Mouse (Mus musculus): ENCODE data around the gene Itga4. TPM values are rescaled to one million over a fixed set of nuclear protein-coding genes. Genes with fewer than 3 reads are reported as not detected.

Gene Itga4
- total RNA-seq, 2 experiments from 2014 or later: 3.2 to 4.2 TPM

DNA sequence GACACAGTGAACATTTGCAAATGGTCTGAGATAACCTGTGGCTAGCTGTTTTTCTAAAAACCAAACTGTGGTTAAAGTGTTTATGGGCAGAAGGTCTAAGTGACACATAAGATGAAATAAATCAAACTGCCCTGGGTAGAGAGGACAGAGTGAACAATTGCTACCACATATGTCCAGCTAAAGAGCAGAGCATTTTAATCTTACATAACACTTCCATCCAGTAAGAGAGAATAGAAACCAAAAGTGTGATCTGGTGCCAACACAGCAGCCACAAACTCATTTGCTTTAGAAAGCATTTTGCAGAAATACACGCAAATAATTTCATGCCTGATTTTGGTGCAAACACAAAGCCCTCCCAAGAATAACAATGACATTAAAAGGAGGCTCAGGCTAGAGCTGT, 83.8 kb downstream of the Itga4 start:
- no peak for DNase-seq
- intact Hi-C loops (cut with DNase I): no loop called here

DNA sequence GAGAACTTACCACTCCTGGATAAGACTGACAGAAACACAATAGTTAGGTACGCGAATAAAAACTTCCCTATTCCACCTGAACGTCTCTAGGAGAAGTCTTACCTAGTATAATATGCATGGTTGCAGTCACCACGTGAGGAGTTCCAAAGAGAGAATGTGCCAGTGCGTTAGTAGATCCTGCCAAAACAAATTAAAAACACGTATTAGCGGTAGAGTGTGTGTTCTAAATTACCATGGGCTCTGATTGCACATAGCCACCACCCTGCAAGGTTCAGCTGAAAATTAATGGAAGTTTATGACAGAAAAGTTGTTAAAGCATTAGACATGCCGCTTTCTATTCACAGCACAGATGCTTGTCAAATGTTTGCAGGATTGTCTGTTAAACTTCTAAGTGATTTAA, 87.9 kb downstream of the Itga4 start:
- intact Hi-C loops (cut with DNase I): no loop called here
- no peak for DNase-seq

DNA sequence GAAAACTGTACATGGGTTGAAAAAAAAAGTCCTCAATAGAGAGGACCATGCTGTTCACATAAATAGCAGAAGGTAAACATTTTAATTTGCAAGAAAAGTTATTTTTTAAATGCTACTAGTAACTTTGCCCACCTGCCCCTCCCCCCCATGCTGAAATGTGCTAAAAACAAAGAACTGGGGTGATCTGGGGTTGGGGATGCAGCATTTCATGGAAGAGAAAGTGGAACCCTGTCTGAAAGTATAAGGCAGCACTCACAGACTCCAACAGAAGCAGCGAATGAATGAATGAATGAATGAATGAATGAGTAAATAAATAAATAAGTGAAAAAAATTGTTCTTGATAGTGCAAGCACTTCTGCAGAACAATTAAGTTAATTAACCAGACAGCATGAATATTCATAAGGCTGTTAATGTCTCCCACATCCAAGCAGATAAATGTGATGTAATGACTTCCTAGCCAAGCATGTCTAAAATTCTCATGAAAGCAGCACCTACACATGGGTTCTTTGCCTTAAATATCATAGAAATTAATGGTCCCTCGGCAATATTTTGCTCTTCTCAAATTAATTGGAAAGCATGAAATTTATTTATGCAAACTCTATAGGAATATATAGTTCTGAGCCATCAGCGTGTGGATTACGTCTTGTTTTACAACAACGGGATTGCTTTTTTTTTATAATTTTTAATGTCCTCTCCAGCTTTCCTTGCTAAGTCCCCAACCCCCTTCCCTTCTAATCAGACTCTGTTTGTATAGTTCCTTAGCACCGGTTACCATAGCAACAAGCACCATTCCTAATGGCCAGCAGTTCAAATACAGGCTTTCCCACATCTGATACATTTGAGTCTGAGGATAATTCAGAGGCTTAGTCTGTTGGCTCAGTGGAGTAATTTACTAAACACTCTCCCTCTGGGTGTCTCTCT, 96.2 kb downstream of the Itga4 start:
- intact Hi-C loops (cut with DNase I): no loop called here
- DNase-seq: no peak

DNA sequence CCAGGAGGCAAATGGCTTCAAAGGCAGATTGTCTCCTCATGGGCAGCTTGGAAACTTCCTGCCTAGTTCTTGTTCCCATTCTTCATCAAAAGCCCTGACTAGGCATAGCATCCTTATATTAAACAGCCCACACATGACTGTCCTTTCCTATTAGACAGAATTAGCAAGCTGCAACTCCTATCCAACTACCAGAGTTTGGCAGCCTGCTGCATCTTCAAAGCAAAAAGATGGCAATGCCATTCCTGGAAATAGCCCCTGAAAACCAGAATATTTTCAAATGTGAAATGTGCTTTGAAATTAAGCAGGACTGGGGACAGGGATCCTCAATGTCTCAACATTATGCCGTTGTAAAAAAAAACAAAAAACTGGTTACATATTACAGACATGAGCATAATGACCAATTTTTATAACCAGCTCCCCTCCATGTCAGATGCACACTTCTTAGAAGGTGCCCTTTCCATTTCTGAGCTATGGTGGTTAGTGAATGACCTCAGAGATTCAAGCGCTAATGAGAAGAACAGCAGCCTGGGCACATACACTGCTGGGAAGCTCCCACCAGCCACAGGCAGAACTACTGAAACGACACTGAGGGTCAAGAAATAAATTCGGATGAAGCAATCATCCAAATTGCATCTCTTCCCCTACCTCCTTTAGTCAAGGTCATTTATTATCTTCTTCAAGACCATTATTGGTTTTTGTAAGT, 97.0 kb downstream of the Itga4 start:
- DNase-seq: no peak
- intact Hi-C loops (cut with DNase I): no loop called here

DNA sequence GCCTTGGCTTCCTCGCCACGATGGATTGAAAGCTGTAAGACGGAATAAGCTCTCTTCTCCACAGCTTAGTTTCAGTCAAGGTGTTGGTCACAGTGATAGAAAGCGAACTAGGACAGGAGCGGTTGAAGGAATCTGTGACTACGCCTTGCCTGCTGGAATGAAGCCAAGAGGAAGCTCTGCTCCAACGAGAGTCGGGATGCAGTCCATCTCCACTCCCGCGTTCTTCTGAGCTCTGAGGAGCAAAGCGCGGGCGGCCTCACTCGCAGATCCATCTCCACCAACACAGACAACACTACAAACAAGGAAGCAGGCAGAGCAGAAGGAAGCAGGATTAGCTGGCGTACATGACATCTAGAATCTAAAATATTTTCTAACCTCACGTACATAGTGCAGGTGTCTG, 99.5 kb downstream of the Itga4 start:
- intact Hi-C loops (cut with DNase I): no loop called here
- DNase-seq: no peak

DNA sequence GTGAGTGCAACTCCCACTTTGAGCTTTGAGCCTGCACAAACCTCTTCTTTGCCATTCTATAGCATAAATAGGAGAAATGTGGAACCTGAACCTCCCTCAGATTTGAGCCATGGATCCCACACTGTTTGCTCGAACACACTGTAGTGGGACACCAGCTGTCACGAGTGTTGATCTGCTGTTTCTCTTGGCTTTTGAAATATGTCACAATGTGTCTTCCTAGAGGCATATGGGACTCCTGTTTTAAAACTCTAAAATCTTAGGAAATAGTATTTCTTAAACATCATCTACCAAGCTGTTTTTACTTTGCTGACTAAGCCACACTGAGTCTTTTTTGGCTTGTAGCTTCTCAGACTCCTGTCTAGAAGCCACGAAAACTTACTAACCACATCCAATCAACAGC, 102.6 kb downstream of the Itga4 start:
- intact Hi-C loops (cut with DNase I): no loop called here
- no peak for DNase-seq

DNA sequence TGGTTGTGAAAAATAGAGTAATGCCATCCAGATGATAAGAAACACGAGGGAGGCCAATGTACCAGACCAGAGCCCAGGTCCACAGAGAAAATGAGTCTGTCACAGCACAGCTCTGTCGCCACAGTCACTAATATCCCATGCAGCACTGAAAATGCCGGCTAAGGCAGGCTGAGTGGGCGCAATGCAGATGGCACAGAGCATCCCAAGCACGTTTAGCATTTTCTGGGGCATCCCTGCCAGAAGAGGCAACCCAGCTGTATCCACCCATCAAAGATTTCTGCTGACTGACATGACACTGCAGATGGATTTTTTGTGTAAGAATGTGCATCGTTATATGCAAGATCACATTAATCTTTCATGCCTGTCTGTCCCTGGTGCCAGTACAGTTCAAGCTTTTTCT, 106.8 kb downstream of the Itga4 start:
- no peak for DNase-seq
- intact Hi-C loops (cut with DNase I): no loop called here

DNA sequence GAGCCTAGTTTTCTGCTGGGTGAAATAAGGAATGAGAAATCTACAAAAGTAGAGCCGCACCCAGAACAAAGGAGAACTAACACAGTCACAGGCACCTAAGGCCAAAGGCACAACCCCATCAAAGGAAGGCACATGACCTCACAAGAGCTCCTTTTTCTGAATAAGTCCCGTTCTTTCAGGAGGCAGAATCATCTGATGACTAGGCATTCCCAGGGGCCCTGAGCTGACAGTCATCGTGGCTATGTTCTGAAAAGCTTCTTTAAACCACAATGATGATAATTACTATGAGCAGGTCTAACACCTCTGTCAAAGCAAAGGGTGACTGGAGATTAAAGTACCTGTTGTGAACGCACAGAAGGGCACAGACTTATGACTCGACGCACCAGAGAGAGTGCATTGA, 108.7 kb downstream of the Itga4 start:
- intact Hi-C loops (cut with DNase I): no loop called here

DNA sequence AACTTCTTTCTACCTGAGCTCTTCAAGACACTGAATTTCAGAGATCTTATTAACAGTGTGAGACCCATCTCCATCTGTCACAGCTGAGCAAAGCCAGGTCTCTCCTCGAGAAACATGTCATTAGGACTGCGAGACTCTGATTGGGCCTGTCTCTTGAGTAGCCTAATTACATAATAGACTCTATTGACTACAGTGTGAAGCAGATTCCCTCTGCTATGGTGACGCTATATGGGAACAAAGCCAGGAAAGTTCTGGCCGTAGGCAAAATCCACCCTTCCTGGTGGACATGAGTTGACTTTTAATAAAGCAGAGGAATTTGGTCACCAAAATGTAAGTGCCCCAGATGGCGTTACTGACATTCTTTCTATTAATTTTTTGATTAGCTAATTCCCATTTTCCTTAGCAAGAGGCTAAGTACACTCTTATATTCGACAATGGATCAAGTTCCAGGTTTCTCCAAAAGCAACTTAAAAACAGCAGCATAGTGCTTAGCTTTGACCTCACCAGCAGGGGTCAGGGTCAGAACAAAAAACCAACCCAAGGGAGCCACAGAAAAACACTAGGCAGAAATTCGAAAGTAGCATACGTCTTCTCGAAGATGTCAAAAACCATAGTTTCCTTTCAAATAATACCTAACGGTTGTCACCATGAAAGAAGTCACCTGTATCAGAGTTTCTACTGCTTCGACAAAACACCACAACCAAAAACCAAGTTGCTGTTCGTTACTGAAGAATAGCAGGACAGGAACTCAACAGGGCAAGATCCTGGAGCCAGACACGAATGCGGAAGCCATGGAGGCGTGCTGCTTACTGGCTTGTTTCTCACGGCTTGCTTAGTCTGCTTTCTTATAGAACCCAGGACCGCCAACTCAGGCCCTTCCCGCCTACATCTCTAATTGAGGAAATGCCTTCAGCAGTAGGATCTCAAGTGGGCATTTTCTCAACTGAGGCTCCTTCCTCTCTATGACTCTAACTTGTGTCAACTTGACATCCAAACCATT, 112.5 kb downstream of the Itga4 start:
- intact Hi-C loops (cut with DNase I): loop anchor here (5.0 kb wide), 1 partner anchor 410 kb away; no protein-coding TSS in a partner anchor
- DNase-seq: peak in 1 of 2 experiments; percentile 18

More for the DNA sequence above, 108.7 kb downstream of the Itga4 start:
- no peak for DNase-seq

DNA sequence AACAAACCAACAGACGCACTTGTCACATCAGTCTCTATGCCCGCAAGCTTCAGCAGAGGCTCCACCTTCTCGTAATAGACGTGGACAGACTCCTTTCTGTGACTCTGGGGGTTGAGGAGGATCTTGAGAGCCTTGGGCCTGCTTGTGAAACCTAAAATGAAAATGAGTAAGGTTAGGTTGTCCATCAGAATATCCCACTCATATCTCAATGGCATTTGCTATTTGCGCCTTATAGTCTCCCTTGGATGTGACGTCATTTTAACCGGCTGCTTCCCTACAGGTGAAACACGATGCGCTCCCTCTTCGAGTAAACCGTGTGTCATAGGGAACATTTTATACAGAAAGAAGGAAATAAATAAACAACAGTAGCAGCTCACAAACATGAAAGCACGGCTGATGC, 113.4 kb downstream of the Itga4 start:
- intact Hi-C loops (cut with DNase I): loop anchor here (5.0 kb wide), 1 partner anchor 409 kb away; no protein-coding TSS in a partner anchor
- DNase-seq: no peak

DNA sequence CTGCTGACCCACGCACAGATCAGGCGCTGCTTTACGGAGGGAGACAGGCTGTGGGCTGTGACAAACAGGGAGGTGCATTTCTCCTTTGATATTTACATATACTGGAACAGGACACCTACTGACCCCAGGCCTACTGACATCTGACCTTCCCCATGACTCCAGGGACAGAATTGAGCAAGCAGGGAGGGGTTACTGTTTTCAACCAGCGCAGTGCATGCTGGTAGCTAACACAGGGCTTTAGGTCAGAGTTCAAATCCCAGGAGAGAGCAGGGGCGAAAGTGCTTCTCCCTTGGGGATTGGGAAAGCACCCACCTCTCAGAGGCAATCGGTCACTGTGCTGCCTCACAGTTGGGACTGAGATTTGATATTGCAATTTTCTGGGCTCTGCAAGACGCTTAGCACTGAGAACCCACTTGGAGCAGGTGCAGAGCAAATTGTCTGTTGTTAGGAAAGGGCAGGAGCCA, 113.9 kb downstream of the Itga4 start:
- DNase-seq: no peak
- intact Hi-C loops (cut with DNase I): loop anchor here (5.0 kb wide), 1 partner anchor 408 kb away; no protein-coding TSS in a partner anchor

DNA sequence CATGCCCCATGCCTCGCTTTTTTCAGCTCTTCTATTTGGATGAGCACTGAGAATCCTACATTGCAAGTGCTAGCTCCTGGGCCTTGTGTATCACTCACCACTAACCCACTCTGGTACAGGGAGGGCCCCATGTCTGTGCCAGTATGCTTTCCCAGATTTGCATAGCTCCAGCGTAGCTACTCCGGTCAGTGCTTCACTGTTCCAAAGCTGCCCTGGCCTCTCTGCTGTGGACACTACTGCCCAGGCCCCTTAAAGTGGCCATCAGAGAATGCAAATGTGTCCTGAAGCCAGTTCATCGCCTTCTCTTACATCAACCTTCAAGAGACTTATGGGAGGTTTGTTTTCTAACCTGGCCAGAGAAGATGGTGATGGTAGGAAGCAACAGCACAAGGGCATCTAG, 114.7 kb downstream of the Itga4 start:
- intact Hi-C loops (cut with DNase I): loop anchor here (5.0 to 10.0 kb wide), 2 partner anchors 275 to 407 kb away; no protein-coding TSS in a partner anchor
- no peak for DNase-seq

DNA sequence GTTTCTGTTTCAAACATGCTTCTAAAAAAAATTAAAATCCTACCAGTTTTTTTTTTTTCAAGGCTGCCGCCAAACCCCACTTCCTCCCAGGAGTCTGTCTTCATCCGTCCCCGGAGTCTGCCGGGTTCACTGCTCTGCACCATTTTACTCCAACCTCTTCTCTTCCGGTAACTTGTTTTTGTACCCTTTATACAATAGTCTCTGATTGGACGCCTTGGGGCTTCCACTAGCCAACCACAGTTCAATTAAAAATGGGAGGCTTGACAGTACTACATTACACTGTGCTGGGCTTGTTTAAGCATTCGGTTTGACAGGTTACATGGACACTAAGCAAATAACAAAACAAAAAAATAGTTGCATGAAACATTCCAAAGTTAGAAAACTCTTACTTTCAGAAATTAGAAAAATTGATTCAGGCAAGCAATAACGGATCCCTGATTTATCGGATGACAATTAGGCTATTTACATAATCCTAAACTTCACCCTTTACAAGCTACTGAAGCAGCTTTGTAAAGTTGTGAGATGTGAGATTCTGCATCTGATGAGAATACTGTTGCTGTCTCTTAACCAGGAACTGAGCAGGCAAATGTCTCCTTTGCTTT, 115.6 kb downstream of the Itga4 start:
- peak; percentile 8 to 14 for DNase-seq
- intact Hi-C loops (cut with DNase I): loop anchor here (10.0 kb wide), 1 partner anchor 274 kb away; no protein-coding TSS in a partner anchor

DNA sequence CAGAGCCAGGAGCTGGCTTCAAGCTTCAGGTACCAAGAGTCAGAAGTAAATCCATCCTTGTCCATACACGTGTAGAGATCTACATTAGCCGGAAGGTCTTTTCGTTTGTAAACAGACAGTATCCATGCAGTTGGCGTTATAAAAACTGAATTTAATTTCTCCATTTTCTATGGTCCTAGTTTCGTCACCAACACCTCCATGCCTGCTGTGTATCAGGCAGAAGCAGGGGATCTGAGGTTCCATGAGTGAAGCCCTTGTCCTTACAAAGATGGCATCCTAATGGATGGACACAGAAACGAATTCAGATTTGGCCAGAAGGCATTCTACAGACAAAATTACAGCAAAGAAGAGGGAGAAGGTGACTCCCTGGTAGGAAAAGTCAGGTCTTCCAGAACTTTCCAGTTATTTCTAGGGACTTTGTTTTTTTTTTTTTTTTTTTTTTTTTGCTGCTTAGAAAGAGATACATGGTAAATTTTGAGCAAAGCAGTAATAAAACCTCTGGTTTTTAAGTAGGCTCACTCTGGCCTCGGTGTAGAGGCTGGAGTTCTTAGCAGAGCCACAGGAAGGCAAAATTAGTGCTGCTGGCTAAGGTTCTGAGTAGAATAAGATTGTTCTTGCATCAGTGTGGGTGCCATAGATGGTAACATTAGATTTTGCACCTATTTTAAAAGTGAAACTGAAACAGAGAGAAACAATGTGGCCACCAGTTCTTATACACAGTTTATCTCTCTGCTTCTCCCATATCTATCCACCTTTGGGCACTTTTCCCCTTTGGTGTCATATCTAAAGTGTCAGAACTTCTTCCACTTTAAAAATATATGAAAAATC, 116.3 kb downstream of the Itga4 start:
- intact Hi-C loops (cut with DNase I): loop anchor here (2.0 to 10.0 kb wide), 2 partner anchors 127 to 273 kb away; no protein-coding TSS in a partner anchor
- no peak for DNase-seq

DNA sequence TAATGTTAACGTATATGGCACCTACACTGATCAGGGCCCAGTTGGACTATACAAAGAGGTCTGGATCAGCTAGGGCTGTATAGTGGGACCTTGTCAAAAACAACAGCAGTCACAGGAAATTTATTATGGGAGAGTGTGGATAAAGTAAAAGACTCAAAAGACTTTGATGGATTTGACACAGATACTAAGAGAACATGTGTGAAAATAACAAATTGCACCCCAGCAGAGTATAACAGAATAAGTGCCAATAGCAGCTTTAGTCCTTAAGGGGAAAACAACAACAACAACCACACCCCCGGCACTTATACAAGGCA, 116.9 kb downstream of the Itga4 start:
- no peak for DNase-seq
- intact Hi-C loops (cut with DNase I): loop anchor here (2.0 to 10.0 kb wide), 2 partner anchors 127 to 273 kb away; no protein-coding TSS in a partner anchor

DNA sequence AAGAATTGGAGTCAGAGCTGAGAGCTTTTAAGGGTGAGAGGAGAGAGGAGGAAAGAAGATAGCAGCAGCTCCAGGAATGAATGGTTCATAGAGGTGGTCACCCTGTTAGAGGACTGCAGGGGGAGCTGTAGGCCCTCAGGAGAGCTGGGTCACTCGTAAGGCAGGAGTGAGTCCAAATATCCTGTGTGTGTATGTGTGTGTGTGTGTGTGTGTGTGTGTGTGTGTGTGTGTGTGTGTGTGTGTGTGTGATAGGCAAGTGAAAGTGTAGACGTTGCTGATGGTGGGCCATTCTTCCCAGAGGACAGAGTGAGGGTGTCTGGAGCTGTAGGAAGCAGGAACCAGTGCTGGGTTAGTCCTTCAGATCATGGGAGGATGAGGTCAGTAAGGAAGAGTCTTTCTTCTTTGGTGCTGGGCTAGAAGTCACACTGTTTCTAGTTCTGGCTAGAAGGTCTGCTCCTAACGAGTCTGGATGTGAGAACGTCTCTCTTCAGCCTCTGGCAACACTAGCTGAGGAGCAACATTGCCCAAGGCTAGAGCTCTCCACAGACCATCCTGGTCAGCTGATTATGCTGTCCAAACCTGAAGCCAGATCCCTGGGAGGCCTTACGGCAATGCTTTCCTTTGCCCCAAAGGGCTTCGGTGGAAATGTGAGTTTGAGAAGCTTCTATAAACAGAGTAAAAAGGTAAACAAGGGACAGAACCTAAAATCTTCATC, 117.4 kb downstream of the Itga4 start:
- DNase-seq: peak in 1 of 2 experiments; percentile 30
- intact Hi-C loops (cut with DNase I): loop anchor here (2.0 to 10.0 kb wide), 2 partner anchors 126 to 272 kb away; no protein-coding TSS in a partner anchor

DNA sequence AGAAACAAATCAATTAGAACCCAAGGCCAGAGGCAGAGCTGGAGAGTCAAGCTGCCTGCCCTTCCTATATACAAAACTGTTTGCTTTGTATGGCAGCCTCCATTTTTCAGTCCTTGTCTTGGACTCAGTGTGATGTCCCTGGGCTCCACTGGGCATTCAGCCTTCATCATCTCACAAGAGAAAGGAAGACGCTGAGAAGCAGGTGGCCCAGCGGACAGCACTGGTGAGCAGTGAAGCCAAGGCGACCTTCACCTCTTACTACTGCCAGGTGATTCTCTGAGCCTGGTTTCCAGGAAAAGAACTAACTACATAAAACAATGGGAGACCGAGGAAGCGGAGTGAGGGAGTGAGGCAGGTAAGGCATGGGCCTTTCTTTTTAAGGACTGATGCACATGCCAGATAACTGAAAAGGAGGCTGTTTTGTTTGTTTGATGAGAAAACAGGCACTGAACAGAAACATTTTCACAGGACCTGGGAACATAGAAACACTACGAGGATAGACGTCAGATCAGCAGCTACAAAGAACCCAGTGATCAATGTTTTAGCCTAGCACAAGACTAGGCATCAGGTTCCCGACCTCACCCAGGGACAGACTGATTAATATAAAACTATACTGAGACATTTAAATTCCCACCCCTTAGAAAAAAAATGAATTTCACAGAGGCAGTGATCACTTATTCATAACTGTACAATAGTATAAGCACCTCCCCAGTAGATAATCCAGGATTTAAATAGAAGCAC, 123.3 kb downstream of the Itga4 start:
- no peak for DNase-seq
- intact Hi-C loops (cut with DNase I): loop anchor here (10.0 kb wide), 1 partner anchor 266 kb away; no protein-coding TSS in a partner anchor

Data from heart, postnatal 14 days (tissue).